8 mouse cellular contexts compared by ENCODE assay signal in genomic region chr1:150099374-150099773, GRCm38 (mm10). TPM values are rescaled to one million over a fixed set of nuclear protein-coding genes. Genes with fewer than 3 reads are reported as not detected.
DNase-seq lines count a peak whose midpoint lies in the region; ATAC-seq lines count a peak whose summit lies in the region.

No protein-coding gene starts in this region.

- peak overlapping the region; percentile 31; the same call in 1 of the 2 replicates for H3K9ac ChIP-seq in heart, embryonic 14.5 days (ENCODE audit: low read length)
- peak overlapping the region; percentile 43 for H3K9ac ChIP-seq in hindbrain, embryonic 12.5 days
- peak overlapping the region; percentile 51; the same call in 1 of the 2 replicates for H3K9ac ChIP-seq in midbrain, embryonic 12.5 days (replicated peaks)

- ATAC-seq in heart, embryonic 14.5 days (ENCODE audit: insufficient number of reproducible peaks, insufficient read depth, low FRiP score, low read depth): no peak
- ATAC-seq in hindbrain, embryonic 12.5 days (ENCODE audit: low FRiP score): no peak
- ATAC-seq in midbrain, embryonic 12.5 days (ENCODE audit: low FRiP score, low read depth): peak; percentile 42; the same call in 1 of the 2 replicates

- WGBS in heart, embryonic 14.5 days: 4% methylated on average over 9 of the region's 9 CpGs
- 3% methylated on average over 9 of the region's 9 CpGs for WGBS in hindbrain, embryonic 12.5 days
- WGBS in midbrain, embryonic 12.5 days: 1% methylated on average over 9 of the region's 9 CpGs

- peak overlapping the region; percentile 32 to 40 for H3K4me3 ChIP-seq in heart, embryonic 14.5 days (ENCODE audit: control insufficient read depth in 1 of 2, insufficient read depth in 1 of 2, low read depth in 1 of 2, low read length in 2 of 2)
- H3K4me3 ChIP-seq in hindbrain, embryonic 12.5 days: peak overlapping the region; percentile 45
- peak overlapping the region; percentile 49 for H3K4me3 ChIP-seq in midbrain, embryonic 12.5 days

- no peak overlapping the region for H3K27ac ChIP-seq in heart, embryonic 14.5 days (replicated peaks in 1 of 2; ENCODE audit: control insufficient read depth in 1 of 2, insufficient read depth in 1 of 2, low read depth in 2 of 2, low read length in 2 of 2)
- no peak overlapping the region for H3K27ac ChIP-seq in hindbrain, embryonic 12.5 days
- H3K27ac ChIP-seq in midbrain, embryonic 12.5 days (replicated peaks): no peak overlapping the region

- H3K4me1 ChIP-seq in heart, embryonic 14.5 days (ENCODE audit: control insufficient read depth in 2 of 2, insufficient read depth in 2 of 2, low read length in 2 of 2): 0 out of 4 replicates have a peak, but pooled peaks cover 0 to 4% of the 10 kb centered on the region in 2 experiments
- peaks cover 8% of the 10 kb centered on the region for H3K4me1 ChIP-seq in hindbrain, embryonic 12.5 days
- H3K4me1 ChIP-seq in midbrain, embryonic 12.5 days: peaks cover 7% of the 10 kb centered on the region; the same call in 1 of the 2 replicates

- H3K9me3 ChIP-seq in heart, embryonic 14.5 days (ENCODE audit: control insufficient read depth, low read length): no peaks in the 10 kb centered on the region
- H3K9me3 ChIP-seq in hindbrain, embryonic 12.5 days (replicated peaks): no peaks in the 10 kb centered on the region
- H3K9me3 ChIP-seq in midbrain, embryonic 12.5 days: no peaks in the 10 kb centered on the region

- peak overlapping the region; percentile 71 for H3K4me2 ChIP-seq in heart, embryonic 14.5 days (ENCODE audit: low read length)
- peak overlapping the region; percentile 93 for H3K4me2 ChIP-seq in hindbrain, embryonic 12.5 days (replicated peaks)
- H3K4me2 ChIP-seq in midbrain, embryonic 12.5 days (replicated peaks): peak overlapping the region; percentile 88

- H3K36me3 ChIP-seq in heart, embryonic 14.5 days (ENCODE audit: control insufficient read depth, insufficient read depth, low read length): no peaks in the 10 kb centered on the region
- H3K36me3 ChIP-seq in hindbrain, embryonic 12.5 days: no peaks in the 10 kb centered on the region
- no peaks in the 10 kb centered on the region for H3K36me3 ChIP-seq in midbrain, embryonic 12.5 days

- no peak for DNase-seq in heart, adult 9 months (ENCODE audit: low spot score in 2 of 2)
- DNase-seq in R1 (ENCODE audit: low read depth, low spot score): peak; percentile 43
- DNase-seq in thymus, postnatal 0 days (ENCODE audit: low spot score): no peak
- DNase-seq in urinary bladder, adult 18-20 months (ENCODE audit: low spot score in 2 of 2): no peak
- DNase-seq in spleen, adult 12 weeks (ENCODE audit: low spot score): no peak

- no peaks in the 10 kb centered on the region for H3K27me3 ChIP-seq in heart, embryonic 14.5 days (ENCODE audit: control insufficient read depth, insufficient read depth, low read length)
- no peaks in the 10 kb centered on the region for H3K27me3 ChIP-seq in hindbrain, embryonic 12.5 days
- H3K27me3 ChIP-seq in midbrain, embryonic 12.5 days: peaks cover 13% of the 10 kb centered on the region

RNA-seq across cellular contexts. Expression of gene Ptgs2, which starts 0.5 kb away (rescaled TPM):
- 0.04 and 0.07 TPM in 2 replicates for polyA plus RNA-seq in heart, embryonic 14.5 days (2014; fragmentation: Nextera tagmentation; extraction: Ambion mirVana)
- polyA plus RNA-seq in hindbrain, embryonic 12.5 days (2016; fragmentation: Nextera tagmentation; extraction: Ambion mirVana): 0.18 and 0.26 TPM in 2 replicates
- polyA plus RNA-seq in midbrain, embryonic 12.5 days (2016; fragmentation: Nextera tagmentation; extraction: Ambion mirVana): 0.06 TPM in 1 of 2 replicates, not detected in the other
- 0.62 and 0.87 TPM in 2 replicates for polyA plus RNA-seq in thymus, postnatal 0 days (2015; fragmentation: Nextera tagmentation; extraction: Ambion mirVana)
